Mouse (Mus musculus) midbrain, embryonic 10.5 days (tissue): ENCODE results near the gene Ptprs. TPM values are rescaled to one million over a fixed set of nuclear protein-coding genes. Genes with fewer than 3 reads are reported as not detected.
"Not testable (repeated sequence)": the region's sequence is repeated elsewhere in the genome, so short reads cannot be mapped to it uniquely, and the experiment has no call there.

Experiments used
- DNase-seq: peaks from one replicate; pipeline ENCODE4 v3.0.0-alpha.2; 2017; ENCODE audit warnings: low spot score
- H3K27ac ChIP-seq: fragments of 300-500 bp; sonication (generic); replicated peaks from 2 replicates; pipeline ENCODE4 v1.5.1; 2016; ENCODE audit warnings: mild to moderate bottlenecking
- H3K27me3 ChIP-seq: fragments of 300-500 bp; sonication (generic); 2 replicates; pipeline ENCODE4 v1.6.1; 2016; ENCODE audit warnings: low read depth, mild to moderate bottlenecking; ENCODE audit not compliant: poor library complexity, severe bottlenecking
- H3K36me3 ChIP-seq: fragments of 300-500 bp; sonication (generic); 2 replicates; pipeline ENCODE4 v1.6.1; 2016; ENCODE audit warnings: mild to moderate bottlenecking, moderate library complexity
- H3K4me1 ChIP-seq: fragments of 300-500 bp; sonication (generic); 2 replicates; pipeline ENCODE4 v1.6.1; 2016
- H3K4me3 ChIP-seq: fragments of 300-500 bp; sonication (generic); 2 replicates; pipeline ENCODE4 v1.5.1; 2016; ENCODE audit warnings: mild to moderate bottlenecking, moderate library complexity
- H3K9me3 ChIP-seq: fragments of 300-500 bp; sonication (generic); replicated peaks from 2 replicates; pipeline ENCODE4 v1.6.1; 2016; ENCODE audit warnings: mild to moderate bottlenecking
- WGBS: fragments of 180-500 bp; shearing (Covaris S2); methylation state at CpG from one replicate; pipeline ENCODE4 v1.1.7; 2016; 5-methylcytosine and 5-hydroxymethylcytosine counted together
- polyA plus RNA-seq: library from polyadenylated mRNA; unstranded; fragments of >200 nt; fragmentation: Nextera tagmentation; extraction: Ambion mirVana; gene quantifications from 2 replicates; pipeline ENCODE4 v1.2.1, GENCODE M21; 2016

Ptprs gene
- polyA plus RNA-seq, 1 experiment from 2014 or later = 89.7 TPM

- Histone ChIP-seq H3K36me3 (no peaks in the 10 kb centered on the region), H3K4me1 (peaks cover 59% of the 10 kb centered on the region), H3K9me3 (peaks cover 24% of the 10 kb centered on the region), H3K4me3 (peak overlapping the region; percentile 80), H3K27me3 (peaks cover 54% of the 10 kb centered on the region), H3K27ac (peak overlapping the region; percentile 95)
- DNase-seq = peak; percentile 95
- WGBS = under 1% methylated on average over 42 of the region's 42 CpGs
Observed at GRCm38 (mm10) chr17:56507161-56508068, 31.1 kb upstream of the Ptprs start.

GRCm38 (mm10) chr17:56506417-56507065 is 30.3 kb upstream of the Ptprs start:
- H3K27ac ChIP-seq = peak overlapping the region; percentile 95
- H3K27me3 ChIP-seq = peaks cover 45% of the 10 kb centered on the region
- WGBS = 59% methylated on average over 15 of the region's 15 CpGs

GRCm38 (mm10) chr17:56505401-56505800 is 29.1 kb upstream of the Ptprs start:
- DNase-seq = no peak
- WGBS = 84% methylated on average over 10 of the region's 10 CpGs
- no peaks in the 10 kb centered on the region for H3K36me3 ChIP-seq
- H3K27me3 ChIP-seq = peaks cover 33% of the 10 kb centered on the region
- no peak overlapping the region for H3K4me3 ChIP-seq
- no peak overlapping the region for H3K27ac ChIP-seq
- H3K4me1 ChIP-seq = peaks cover 48% of the 10 kb centered on the region
- H3K9me3 ChIP-seq = peaks cover 14% of the 10 kb centered on the region; the same call in 1 of the 2 replicates

More at GRCm38 (mm10) chr17:56506417-56507065, 30.3 kb upstream of the Ptprs start:
- H3K36me3 ChIP-seq = no peaks in the 10 kb centered on the region
- peaks cover 59% of the 10 kb centered on the region for H3K4me1 ChIP-seq
- DNase-seq = no peak
- peaks cover 15% of the 10 kb centered on the region for H3K9me3 ChIP-seq
- peak overlapping the region; percentile 80 for H3K4me3 ChIP-seq

- Histone ChIP-seq H3K27ac (0 out of 2 replicates have a peak overlapping the region, but pooled peaks have one; percentile 38), H3K9me3 (peaks cover 20% of the 10 kb centered on the region)
Observed at GRCm38 (mm10) chr17:56502526-56502925, 26.2 kb upstream of the Ptprs start.

GRCm38 (mm10) chr17:56501635-56502400 is 25.5 kb upstream of the Ptprs start:
- Histone ChIP-seq H3K9me3 (peaks cover 26% of the 10 kb centered on the region), H3K4me1 (peaks cover 14% of the 10 kb centered on the region)
- not testable (repeated sequence) for H3K36me3 ChIP-seq, H3K27ac ChIP-seq, DNase-seq, H3K4me3 ChIP-seq, H3K27me3 ChIP-seq
- WGBS = 54% methylated on average over 2 of the region's 2 CpGs

More at GRCm38 (mm10) chr17:56502526-56502925, 26.2 kb upstream of the Ptprs start:
- 36% methylated on average over 9 of the region's 9 CpGs for WGBS
- Histone ChIP-seq H3K4me1 (peaks cover 21% of the 10 kb centered on the region), H3K36me3 (no peaks in the 10 kb centered on the region), H3K4me3 (no peak overlapping the region), H3K27me3 (0 out of 2 replicates have a peak, but pooled peaks cover 10% of the 10 kb centered on the region)
- DNase-seq = no peak

- no peaks in the 10 kb centered on the region for H3K27me3 ChIP-seq
- H3K4me3 ChIP-seq = no peak overlapping the region
- H3K4me1 ChIP-seq = peaks cover 7% of the 10 kb centered on the region; the same call in 1 of the 2 replicates
- H3K27ac ChIP-seq = no peak overlapping the region
- no peaks in the 10 kb centered on the region for H3K36me3 ChIP-seq
- no peak for DNase-seq
- H3K9me3 ChIP-seq = peaks cover 45% of the 10 kb centered on the region
- 82% methylated on average over 5 of the region's 5 CpGs for WGBS
Observed at GRCm38 (mm10) chr17:56499229-56499628, 22.9 kb upstream of the Ptprs start.

GRCm38 (mm10) chr17:56494480-56494879 is 18.2 kb upstream of the Ptprs start:
- no peak for DNase-seq
- Histone ChIP-seq H3K4me3 (no peak overlapping the region), H3K9me3 (peaks cover 75% of the 10 kb centered on the region), H3K27ac (no peak overlapping the region), H3K27me3 (no peaks in the 10 kb centered on the region), H3K4me1 (peaks cover 11% of the 10 kb centered on the region), H3K36me3 (no peaks in the 10 kb centered on the region)
- 67% methylated on average over 2 of the region's 2 CpGs for WGBS

- Histone ChIP-seq H3K36me3 (no peaks in the 10 kb centered on the region), H3K27me3 (no peaks in the 10 kb centered on the region), H3K4me3 (no peak overlapping the region), H3K27ac (no peak overlapping the region), H3K4me1 (peaks cover 17% of the 10 kb centered on the region), H3K9me3 (peaks cover 75% of the 10 kb centered on the region)
- 91% methylated on average over 2 of the region's 2 CpGs for WGBS
- DNase-seq = no peak
Observed at GRCm38 (mm10) chr17:56493841-56494240, 17.6 kb upstream of the Ptprs start.

- Histone ChIP-seq H3K4me3 (no peak overlapping the region), H3K36me3 (no peaks in the 10 kb centered on the region), H3K27me3 (no peaks in the 10 kb centered on the region), H3K27ac (peak overlapping the region; percentile 42), H3K9me3 (peaks cover 50% of the 10 kb centered on the region), H3K4me1 (peaks cover 41% of the 10 kb centered on the region)
- WGBS = 82% methylated on average over 7 of the region's 7 CpGs
- no peak for DNase-seq
Observed at GRCm38 (mm10) chr17:56490438-56491152, 14.3 kb upstream of the Ptprs start.

- Histone ChIP-seq H3K36me3 (no peaks in the 10 kb centered on the region), H3K4me1 (peaks cover 46% of the 10 kb centered on the region), H3K9me3 (peaks cover 26% of the 10 kb centered on the region), H3K27me3 (no peaks in the 10 kb centered on the region; the same call in 1 of the 2 replicates), H3K4me3 (peak overlapping the region; percentile 36), H3K27ac (peak overlapping the region; percentile 89)
- 5% methylated on average over 12 of the region's 12 CpGs for WGBS
- peak; percentile 95 for DNase-seq
Observed at GRCm38 (mm10) chr17:56488028-56488427, 11.7 kb upstream of the Ptprs start.

- H3K36me3 ChIP-seq = no peaks in the 10 kb centered on the region
- DNase-seq = peak; percentile 77
- H3K27me3 ChIP-seq = no peaks in the 10 kb centered on the region; the same call in 1 of the 2 replicates
- peaks cover 21% of the 10 kb centered on the region for H3K9me3 ChIP-seq
- H3K4me3 ChIP-seq = peak overlapping the region; percentile 36
- 9% methylated on average over 13 of the region's 16 CpGs for WGBS
- H3K27ac ChIP-seq = peak overlapping the region; percentile 89
- H3K4me1 ChIP-seq = peaks cover 46% of the 10 kb centered on the region
Observed at GRCm38 (mm10) chr17:56487441-56487888, 11.2 kb upstream of the Ptprs start.
